Mouse (Mus musculus): ENCODE data around the gene Fars2.
A peak's percentile ranks its signal among the peaks of the same experiment; 100 is the strongest.
"Not testable (repeated sequence)": the region's sequence is repeated elsewhere in the genome, so short reads cannot be mapped to it uniquely, and the experiment has no call there.

Gene Fars2

DNA sequence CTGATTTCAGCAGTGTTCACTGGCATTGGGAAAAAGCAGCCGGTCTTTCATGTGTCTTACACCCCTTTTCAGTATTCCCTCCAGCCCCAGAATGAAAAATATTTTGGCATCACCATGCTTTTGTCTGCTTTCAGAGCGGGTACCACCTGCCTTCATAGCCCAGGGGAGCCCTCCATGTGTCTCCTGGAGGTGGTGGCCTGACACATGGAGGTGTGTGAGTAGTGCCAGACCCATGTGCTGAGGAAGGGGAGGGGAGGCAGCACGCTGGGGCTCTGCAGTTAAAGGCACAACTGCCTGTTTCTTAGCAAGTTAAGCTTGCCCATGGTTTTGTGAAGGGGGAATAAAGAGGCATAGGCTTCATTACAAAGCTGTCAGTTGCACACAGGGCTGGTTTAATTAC is 176.3 kb downstream of the Fars2 start:
- DNase-seq (ENCODE audit: low read depth, low spot score), result no peak

DNA sequence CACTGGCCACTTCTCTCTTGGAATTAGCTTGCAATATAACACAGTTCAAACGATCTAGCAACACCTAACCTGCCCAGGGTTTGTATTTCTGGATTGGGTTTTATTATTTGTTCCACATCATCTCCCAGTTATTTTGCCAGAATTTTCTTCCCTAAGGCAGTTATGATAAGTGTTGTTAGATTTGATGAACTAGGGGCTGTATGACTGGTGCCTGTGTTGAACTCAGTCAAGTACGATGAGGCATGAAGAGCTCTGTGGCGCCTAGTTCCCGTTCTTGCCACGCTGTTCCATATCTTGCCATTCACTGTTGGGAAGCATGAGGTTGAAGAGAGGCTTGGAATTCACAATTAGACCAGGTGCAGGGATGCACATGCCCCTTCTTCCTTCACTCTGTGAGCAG is 177.3 kb downstream of the Fars2 start:
- DNase-seq (ENCODE audit: low read depth, low spot score), result no peak

DNA sequence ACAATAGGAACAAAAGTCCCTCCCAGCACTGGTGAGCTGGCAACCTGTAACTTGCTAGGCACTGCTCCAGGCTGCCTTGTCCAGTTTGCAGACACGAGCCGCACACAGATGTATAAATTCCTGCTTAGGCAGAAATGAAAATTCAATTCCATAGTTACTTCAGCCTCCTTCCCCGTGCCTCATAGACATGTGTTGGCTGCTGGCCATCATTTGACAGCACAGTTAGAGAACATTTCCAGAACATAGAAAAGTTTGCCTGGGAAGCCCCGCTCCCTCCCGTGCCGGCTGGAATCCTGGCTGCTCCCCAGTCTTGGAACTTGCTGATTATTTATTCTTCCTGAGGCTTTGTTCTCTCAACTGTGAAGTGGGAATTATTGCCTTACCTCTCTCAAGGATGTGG is 178.6 kb downstream of the Fars2 start:
- DNase-seq (ENCODE audit: low read depth, low spot score), result peak; percentile 44

DNA sequence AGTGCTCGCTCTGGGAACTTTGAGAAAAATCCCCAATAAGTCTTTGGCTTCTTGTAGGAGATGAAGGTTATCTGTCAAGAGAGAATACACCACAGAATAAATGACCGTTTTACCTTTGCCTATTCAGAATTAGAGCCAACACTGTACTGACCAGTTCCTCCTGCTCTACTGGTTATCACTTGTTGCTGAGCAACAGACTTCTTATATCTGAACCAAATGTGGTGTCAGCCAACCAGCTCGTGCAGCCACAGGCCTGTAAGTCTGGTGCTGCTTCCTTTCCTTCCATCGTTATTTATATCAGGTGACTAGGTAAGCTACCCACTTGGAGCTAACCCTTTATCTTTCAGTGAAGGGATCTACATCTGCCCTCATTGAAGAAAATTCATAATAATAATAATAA is 179.4 kb downstream of the Fars2 start:
- no peak for DNase-seq (ENCODE audit: low read depth, low spot score)

DNA sequence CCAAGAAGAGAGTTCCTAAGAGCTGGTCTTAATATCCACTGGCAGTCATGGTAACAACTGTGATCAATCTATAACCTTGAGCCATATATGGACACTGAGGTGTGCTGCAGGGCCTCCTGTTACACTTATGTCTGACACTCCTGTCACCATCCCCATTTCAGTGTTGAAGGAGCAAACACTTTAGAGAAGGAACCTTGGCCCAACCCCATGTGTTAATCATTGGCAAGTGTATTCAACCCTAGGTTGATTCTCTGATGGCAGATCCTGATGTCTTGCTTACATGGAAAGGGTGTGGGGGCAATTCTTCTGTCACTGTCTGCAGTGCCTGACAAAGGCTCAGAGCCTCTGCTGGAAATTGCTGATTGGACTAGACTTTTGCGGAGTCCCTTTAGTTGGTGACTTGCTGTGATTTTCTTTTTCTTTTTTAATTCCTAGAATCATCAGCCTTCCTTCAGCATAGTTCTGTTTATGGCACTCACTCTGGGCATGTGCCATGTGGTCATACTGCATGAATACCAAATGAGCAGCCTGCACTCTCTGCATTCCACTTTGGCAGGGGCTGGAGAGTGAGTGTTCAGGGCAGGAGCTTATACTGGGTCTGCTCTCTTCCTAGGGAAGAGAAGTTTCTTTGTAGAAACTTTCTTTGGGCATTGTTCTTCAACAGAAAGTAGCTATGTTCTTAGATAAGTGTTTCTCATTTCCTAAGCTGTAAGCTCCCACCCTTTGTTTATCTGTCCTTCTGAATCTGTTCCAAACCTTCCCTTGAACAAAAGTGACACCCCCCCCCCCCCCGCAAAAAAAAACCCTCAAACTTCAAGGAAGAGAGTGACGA is 181.0 kb downstream of the Fars2 start:
- DNase-seq (ENCODE audit: low read depth, low spot score), result no peak

DNA sequence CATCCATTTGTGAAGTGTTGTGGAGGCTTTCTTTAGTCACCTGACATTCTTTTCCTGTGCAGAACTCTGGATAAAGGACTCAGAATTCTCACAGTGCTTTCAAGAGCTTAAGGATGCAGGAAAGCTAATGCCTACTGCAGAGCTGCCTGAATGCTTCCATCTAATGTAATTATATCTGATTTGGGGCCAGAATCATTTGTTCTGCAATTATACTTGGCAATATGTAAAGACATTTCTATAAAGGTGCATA is 181.5 kb downstream of the Fars2 start:
- no peak for DNase-seq (ENCODE audit: low read depth, low spot score)

DNA sequence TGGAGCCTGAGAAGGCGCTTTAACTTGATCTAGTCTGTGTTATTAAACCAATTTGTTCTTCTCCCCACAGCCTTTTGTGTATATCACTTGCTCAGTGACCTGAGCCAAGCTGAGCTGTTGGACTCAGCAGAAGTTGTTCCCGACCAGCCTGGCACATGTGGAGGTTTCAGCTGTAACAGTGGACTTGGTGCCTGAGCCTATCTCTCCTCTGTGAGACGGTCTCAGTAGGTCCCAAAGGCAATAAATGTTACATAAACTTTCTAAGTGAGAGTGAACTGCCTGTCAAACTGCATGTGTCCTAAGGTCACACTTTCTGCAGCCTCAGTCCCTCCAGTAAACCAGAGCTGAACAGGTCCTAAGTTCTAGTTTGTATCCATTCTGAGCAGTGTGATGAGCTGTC is 185.6 kb downstream of the Fars2 start:
- DNase-seq (ENCODE audit: low read depth, low spot score), result no peak

DNA sequence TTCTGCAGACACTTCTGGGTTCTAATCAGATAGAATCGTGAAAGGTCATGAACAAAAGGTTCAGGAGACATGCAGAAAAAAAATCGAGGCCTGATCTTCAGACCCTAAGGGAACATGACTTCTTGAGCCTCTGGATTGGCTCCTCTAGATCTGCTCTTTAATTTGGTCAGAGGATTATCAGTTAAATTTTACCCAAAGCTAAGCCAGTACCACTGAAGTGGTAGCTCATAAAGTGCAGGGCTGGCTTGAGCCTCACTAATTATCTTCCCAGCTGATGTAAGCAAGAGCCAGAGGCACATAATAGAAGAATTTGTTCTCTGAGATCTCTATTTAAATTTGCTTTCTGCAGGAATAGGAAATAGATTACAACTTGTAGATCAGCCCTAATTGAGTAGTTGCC is 188.1 kb downstream of the Fars2 start:
- DNase-seq (ENCODE audit: low read depth, low spot score), result no peak

DNA sequence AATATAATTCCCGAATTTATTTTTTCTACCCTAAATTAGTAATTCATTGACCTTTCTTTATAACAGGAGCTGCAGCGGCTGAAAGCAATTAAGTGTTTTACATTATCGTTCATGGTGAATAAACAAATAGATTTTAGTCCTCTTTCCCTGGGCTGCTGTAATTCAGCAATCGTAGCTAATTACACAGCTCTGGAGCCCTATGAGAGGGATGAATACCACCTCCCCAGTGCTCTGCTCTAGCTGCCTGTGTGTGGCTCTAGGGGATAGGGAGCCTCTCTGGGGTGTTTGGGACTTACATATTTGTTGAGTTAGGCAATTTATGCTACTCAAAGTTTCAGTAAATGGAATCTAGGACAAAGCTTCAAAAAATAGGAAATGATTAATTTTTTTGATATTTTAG is 190.2 kb downstream of the Fars2 start:
- DNase-seq (ENCODE audit: low read depth, low spot score), result no peak

DNA sequence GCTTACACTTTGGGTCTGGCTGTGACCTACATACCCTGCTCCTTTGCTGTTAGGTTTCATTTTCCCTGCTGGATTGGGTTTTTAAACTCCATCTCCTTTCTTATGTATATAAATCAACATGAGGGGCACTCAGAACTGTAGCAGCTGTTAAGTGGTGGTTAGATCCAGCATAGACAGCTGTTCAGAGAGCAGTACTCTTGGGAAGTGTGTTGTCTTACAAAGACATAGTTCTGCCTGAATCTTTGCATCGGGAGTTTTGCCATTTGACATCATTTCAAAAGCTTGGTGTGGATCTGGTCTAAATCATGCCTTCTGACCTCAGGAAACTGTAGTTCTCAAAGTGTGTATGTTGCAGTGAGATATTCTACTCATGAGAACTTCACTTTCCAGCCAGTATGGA is 191.9 kb downstream of the Fars2 start:
- no peak for DNase-seq (ENCODE audit: low read depth, low spot score)

DNA sequence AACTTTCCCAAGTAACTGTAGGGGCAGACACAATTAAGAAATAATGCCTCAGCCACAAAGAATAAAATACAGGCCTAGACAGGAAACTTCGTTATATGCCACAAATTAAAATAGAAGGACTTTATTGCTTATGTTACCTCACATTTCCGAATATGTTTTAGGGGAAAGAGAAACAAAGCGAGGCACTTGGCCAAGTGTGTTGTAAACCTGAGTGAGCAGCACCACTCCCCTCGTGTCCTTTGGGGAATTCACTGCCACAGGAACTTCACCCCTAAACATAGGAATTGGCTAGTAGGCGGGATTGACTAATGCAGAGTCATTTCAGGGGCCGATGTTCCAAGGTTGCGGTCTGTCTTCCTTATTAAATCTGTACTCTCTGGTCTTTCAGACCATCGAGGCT is 197.0 kb downstream of the Fars2 start:
- DNase-seq (ENCODE audit: low read depth, low spot score), result peak; percentile 68

DNA sequence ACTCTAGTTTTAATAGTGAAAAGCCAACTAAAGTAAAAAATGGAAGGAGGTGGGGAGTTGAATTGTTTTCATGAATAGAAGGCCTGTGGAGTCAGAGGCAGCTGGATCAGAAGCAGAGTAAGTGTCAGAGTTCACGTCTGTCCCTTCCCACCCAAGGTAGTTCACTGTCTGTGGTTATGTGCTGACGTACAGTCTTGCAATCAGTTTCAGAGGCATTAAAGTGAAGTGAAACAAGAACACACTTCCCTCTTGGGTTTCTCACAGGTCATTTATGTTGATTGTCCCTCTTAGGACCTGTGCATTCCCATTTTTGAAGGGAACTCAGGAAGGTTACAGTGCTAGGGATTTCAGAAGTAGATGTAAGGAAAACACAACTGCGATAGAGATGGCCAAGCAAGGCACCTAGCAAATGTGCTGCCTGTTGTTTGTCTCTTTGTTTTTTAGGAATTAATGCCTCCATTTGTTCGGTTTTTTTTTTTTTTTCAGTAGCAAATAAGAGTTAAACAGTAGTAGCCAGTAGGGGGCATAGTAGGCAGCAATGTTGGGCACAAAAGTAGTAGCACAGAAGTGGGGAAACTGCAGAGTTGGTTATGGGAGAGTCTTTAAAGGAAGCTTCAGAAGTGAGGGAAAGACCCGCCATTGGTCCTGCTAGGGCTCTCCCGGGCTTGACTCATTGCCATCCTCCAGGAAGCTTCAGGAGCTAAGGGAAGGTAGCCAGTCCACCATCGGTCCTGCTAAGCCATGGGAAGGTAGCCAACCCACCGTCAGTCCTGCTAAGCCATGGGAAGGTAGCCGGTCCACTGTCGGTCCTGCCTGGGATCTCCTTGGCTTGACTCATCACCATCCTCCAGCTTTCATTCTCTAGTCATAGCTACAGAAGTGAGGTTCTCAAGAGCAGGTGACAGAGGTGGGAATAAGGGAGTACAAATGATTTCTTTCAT is 197.9 kb downstream of the Fars2 start:
- no peak for DNase-seq (ENCODE audit: low read depth, low spot score)

DNA sequence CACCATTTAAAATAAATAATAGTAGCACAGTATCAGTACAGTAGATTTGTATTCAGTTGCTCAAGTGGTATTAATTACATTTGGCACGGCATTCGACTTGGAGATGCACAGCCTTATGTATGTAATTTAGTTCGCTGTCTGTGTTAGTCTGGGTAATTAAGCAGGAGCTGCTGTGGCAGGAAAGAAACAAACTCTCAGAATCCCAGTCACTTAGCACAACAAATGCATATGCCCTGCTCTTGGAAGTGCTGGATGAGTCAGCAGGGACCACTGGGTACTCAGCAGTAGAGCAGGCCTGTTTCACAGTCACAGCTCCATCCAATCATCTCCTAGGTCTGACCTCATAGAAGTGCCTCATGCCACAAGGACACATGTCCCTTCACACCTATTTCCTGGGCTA is 200.6 kb downstream of the Fars2 start:
- no peak for DNase-seq (ENCODE audit: low read depth, low spot score)

DNA sequence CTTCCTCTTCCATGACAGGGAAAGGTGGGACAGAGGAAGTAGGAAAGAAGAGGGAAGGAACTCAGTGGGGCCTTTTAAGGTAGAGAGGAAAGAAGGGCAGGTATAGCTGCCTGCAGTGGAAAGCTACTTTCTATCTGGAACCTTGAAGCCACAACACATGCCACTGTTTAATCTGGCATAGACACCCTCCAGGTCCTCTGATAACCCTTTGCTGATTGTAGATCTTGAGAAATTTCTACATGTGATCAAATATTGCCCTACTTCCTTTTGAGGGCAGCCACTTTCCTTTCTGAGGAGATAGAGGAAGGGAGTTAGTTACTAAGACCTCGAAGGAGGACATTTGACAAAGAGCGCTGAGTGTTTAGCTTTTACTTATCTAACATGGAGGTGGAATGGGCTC is 207.4 kb downstream of the Fars2 start:
- no peak for DNase-seq (ENCODE audit: low read depth, low spot score)

DNA sequence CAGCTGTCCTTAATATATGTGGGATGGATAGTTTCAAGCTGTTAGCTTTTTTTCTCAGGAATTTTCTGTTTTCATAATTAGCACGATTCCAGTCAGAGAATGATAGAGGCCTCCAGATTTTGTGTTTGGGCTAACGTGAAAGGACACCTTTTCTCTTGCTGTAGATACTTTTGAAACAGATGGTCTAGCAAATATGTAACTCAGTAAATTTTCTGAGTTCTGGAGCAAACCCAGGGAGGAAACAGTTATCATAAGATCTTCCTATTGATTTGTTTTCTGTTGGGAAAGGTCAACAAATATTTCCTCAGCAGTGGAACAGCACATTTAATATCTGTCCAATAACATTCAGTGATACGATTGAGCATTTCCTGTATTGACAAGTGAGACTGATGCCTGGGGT is 209.3 kb downstream of the Fars2 start:
- DNase-seq (ENCODE audit: low read depth, low spot score), result no peak

DNA sequence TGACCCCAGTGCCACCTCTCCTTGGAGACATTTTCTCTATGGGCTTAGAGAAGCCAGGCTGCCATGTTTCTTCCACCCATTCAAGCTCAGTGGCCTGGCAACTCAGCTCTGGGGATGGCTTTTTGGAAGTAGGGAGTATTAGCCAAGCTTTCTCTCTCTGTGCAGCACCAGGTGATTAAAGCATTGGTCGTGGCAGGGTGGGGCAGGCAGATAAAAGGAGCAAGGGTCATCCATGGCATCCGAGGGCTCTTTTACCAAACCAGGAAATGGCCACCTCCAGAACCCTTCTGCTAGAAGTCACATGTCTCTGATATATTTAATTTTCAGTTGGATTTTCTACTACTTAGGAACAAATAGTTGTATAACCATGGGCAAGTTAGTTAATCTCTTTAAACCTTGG is 212.7 kb downstream of the Fars2 start:
- no peak for DNase-seq (ENCODE audit: low read depth, low spot score)

DNA sequence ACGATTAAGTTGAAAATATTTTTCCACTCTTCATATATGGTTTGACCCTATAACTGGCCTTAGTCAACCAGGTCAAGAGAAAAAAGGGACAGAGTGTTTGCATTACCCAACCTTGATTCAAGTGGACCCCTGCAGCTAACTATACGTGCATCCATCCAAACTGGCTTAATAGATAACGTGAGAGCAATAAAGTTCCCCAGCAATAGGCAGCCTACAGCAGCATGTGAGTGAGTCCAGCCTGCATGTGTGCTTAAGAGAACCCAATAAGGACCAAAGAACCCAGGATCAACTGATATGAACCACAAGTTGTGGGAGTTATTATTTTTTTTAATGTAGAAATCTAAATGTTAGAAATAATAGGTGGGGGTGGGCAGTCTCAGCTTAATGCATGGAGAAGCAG is 213.3 kb downstream of the Fars2 start:
- DNase-seq (ENCODE audit: low read depth, low spot score), result no peak

DNA sequence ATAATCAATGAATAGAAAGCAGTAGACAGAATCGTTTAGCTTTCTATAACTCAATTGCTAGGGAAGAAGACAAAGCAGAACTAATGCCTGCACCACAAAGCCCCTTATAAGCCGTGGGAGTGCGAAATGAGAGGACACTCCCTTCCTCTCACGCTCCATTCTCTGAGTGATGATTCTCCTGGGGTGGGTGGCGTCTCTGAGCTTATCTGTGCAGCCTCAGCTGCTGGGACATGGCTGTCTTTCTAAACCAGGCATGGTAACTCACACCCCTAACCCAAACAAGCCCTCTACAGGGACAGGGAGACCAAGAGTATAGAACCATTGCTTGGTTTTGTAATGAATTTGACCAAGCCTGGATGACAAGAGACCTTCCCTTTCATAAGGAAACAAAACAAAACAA is 217.5 kb downstream of the Fars2 start:
- no peak for DNase-seq (ENCODE audit: low read depth, low spot score)

DNA sequence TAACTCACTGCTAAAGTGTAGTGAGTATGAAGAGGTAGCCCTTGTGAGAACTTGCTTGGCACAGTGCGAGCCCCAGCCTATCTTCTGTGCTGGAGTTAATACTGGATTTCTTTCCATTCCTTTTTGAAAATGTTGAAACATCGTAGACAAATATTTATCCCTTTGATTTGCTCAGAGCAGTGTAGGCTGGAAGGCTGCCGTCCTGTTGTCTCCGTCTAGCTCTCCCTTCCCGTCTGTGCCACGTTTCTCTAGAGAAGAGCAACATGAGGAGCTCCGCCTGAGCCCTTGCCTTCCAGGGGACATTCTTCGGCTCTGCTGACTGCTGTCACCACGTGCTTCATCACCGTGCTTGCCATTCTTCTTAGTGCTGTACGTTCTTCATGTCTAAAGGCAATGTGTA is 234.3 kb downstream of the Fars2 start:
- DNase-seq (ENCODE audit: low read depth, low spot score), result no peak

DNA sequence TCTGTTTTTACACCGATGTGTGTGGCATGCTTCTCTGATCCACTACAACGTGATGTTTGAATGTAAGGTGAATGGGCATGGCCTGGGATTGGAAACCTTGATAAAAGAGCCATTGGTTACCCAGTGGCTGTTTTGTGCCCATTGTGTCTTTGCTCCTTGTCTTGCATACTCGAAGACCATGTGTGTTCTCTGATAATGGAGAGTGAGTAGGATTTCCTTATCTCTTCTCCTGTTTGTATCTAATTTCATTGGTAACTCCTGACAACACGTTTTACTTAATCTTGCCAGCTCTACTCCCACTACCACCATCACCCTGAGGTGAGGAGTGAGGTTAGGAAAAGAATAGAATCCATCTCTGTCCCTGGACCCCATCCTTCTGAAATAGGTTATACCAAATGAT is 240.3 kb downstream of the Fars2 start:
- no peak for DNase-seq (ENCODE audit: low read depth, low spot score)

DNA sequence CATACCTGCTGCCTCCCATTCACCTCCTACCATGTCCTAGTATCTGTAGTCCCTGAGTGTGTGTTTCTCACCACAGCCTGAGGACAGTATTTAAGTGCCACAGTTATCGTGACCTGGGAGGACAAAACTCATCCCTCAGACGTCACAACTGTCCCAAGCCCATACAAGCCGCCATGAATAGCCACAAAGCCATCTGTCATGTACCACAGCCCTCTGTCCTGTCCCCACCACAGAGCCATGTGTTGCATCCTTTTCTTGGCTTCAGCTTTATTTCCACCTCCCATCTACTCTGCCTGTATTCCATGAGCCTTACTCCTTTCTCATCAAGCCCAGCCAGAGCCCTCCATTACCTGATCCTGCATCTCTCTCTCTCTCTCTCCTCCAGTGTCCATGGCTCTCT is 244.2 kb downstream of the Fars2 start:
- no peak for DNase-seq (ENCODE audit: low read depth, low spot score)

DNA sequence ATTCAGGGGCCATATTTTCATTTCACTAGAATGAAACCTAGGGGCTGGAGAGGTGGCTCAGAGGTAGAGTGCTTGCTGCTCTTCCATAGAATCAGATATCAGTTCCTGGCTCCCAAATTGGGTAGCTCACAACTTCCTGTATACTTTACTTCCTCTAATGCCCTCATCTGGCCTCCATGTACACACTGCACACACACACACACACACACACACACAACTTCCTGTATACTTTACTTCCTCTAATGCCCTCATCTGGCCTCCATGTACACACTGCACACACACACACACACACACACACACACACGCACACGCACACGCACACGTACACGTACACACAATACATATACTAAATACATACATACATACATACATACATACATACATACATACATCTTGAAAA is 248.5 kb downstream of the Fars2 start:
- DNase-seq (ENCODE audit: low read depth, low spot score), result not testable (repeated sequence)

DNA sequence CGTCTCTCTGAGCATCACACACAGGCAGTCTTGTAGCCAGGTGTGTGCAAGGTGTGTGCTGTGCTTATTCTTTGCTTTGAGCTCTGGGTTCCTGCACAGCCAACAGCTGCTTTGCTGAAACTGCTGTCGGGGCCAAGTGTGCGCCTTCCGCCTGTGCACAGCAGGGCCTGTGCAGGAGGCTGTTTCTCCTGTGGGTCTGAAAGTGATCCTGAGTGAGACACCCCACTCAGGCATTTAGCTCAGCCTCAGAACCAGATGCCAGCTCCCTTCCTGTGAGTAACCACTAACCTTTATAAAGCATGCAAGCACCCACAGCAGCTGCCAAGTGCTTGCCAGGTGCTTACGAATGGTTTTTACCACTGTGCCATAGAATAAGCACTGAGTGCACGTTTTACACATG is 249.1 kb downstream of the Fars2 start:
- DNase-seq (ENCODE audit: low read depth, low spot score), result no peak

Measured in 3T3-L1 (cell line).